Mouse (Mus musculus) liver, postnatal 0 days (tissue): ENCODE measurements at regions not wholly inside any gene's neighbourhood (a gene's known extent, or its start where the extent isn't known, plus 50 kb on each side); places are given as distances from the start of the nearest gene placed in this dataset.
A peak's percentile ranks its signal among the peaks of the same experiment; 100 is the strongest.

Experiments used
- ATAC-seq: fragments of 200-750 bp; cut with Nextera tagmentation; 2 replicates; pipeline ENCODE4 v1.8.0; 2017; ENCODE audit warnings: mild to moderate bottlenecking, moderate library complexity
- DNase-seq: peaks from one replicate; pipeline ENCODE4 v3.0.0-alpha.2; 2016
- H3K27ac ChIP-seq: fragments of 300-500 bp; sonication (generic); 2 replicates; pipeline ENCODE4 v1.5.1; 2014; ENCODE audit warnings: antibody characterized with exemption, moderate library complexity, mild to moderate bottlenecking, low read depth
- H3K27me3 ChIP-seq: fragments of 300-500 bp; sonication (generic); 2 replicates; pipeline ENCODE4 v1.6.1; 2014; ENCODE audit warnings: low read length, control low read depth, mixed read lengths; ENCODE audit not compliant: insufficient read depth
- H3K36me3 ChIP-seq: fragments of 300-500 bp; sonication (generic); replicated peaks from 2 replicates; pipeline ENCODE4 v1.6.1; 2014; ENCODE audit warnings: mild to moderate bottlenecking, control low read depth, low read length, moderate library complexity, mixed read lengths; ENCODE audit not compliant: insufficient read depth
- H3K4me1 ChIP-seq: fragments of 300-500 bp; sonication (generic); 2 replicates; pipeline ENCODE4 v1.6.1; 2014; ENCODE audit warnings: antibody characterized with exemption, mild to moderate bottlenecking, control low read depth; ENCODE audit not compliant: insufficient read depth
- H3K4me2 ChIP-seq: fragments of 300-500 bp; sonication (generic); 2 replicates; pipeline ENCODE4 v1.6.1; 2014; ENCODE audit warnings: low read depth, mild to moderate bottlenecking, low read length, moderate library complexity, mixed read lengths
- H3K4me3 ChIP-seq: fragments of 300-500 bp; sonication (generic); 2 replicates; pipeline ENCODE4 v1.5.1; 2014; ENCODE audit warnings: low read depth, low read length
- H3K9ac ChIP-seq: fragments of 300-500 bp; sonication (generic); replicated peaks from 2 replicates; pipeline ENCODE4 v1.6.1; 2014; ENCODE audit warnings: mild to moderate bottlenecking, moderate library complexity
- H3K9me3 ChIP-seq: fragments of 300-500 bp; sonication (generic); 2 replicates; pipeline ENCODE4 v1.6.1; 2016; ENCODE audit warnings: mild to moderate bottlenecking, control low read depth, low read length, mixed read lengths
- CTCF ChIP-seq: sonication (generic); IDR thresholded peaks from 2 replicates; pipeline ENCODE4 v1.5.1; 2016; ENCODE audit warnings: antibody characterized with exemption, low read depth
- EP300 ChIP-seq: IDR thresholded peaks from 2 replicates; pipeline ENCODE4 v1.6.1; 2016; ENCODE audit warnings: antibody characterized with exemption, low read depth, mild to moderate bottlenecking
- WGBS: fragments of 180-500 bp; shearing (Covaris S2); extraction: QIAGEN DNeasy Blood & Tissue Kit; methylation state at CpG from one replicate; pipeline ENCODE4 v1.1.7; 2014; ENCODE audit not compliant: insufficient replicate concordance; 5-methylcytosine and 5-hydroxymethylcytosine counted together

GRCm38 (mm10) chr11:114218732-114219506 is 152.1 kb upstream of the Sdk2 start:
- Histone ChIP-seq H3K9me3 (peaks cover 4% of the 10 kb centered on the region; the same call in 1 of the 2 replicates), H3K4me3 (no peak overlapping the region), H3K4me1 (no peaks in the 10 kb centered on the region; the same call in 1 of the 2 replicates), H3K9ac (no peak overlapping the region), H3K27ac (no peak overlapping the region), H3K27me3 (peaks cover 11% of the 10 kb centered on the region; the same call in 1 of the 2 replicates), H3K4me2 (no peak overlapping the region), H3K36me3 (no peaks in the 10 kb centered on the region)
- ATAC-seq (no peak), DNase-seq (no peak)
- TF ChIP-seq EP300 (no peak), CTCF (no peak)
- WGBS, result 32% methylated on average over 9 of the region's 9 CpGs

GRCm38 (mm10) chr11:114217245-114217757 is 150.5 kb upstream of the Sdk2 start:
- ATAC-seq (no peak), DNase-seq (no peak)
- Histone ChIP-seq H3K4me2 (peak overlapping the region; percentile 45; the same call in 1 of the 2 replicates), H3K9ac (no peak overlapping the region), H3K36me3 (no peaks in the 10 kb centered on the region), H3K9me3 (no peaks in the 10 kb centered on the region; the same call in 1 of the 2 replicates), H3K4me3 (no peak overlapping the region), H3K27me3 (peaks cover 11% of the 10 kb centered on the region; the same call in 1 of the 2 replicates), H3K27ac (no peak overlapping the region), H3K4me1 (no peaks in the 10 kb centered on the region; the same call in 1 of the 2 replicates)
- TF ChIP-seq CTCF, result no peak
- 11% methylated on average over 15 of the region's 15 CpGs for WGBS

GRCm38 (mm10) chr11:114216493-114216892 is 149.6 kb upstream of the Sdk2 start:
- Histone ChIP-seq H3K27me3 (peaks cover 11% of the 10 kb centered on the region; the same call in 1 of the 2 replicates), H3K27ac (no peak overlapping the region), H3K4me2 (no peak overlapping the region), H3K36me3 (no peaks in the 10 kb centered on the region), H3K4me3 (no peak overlapping the region), H3K9me3 (no peaks in the 10 kb centered on the region), H3K4me1 (no peaks in the 10 kb centered on the region; the same call in 1 of the 2 replicates), H3K9ac (no peak overlapping the region)
- no peak for TF ChIP-seq CTCF
- TF ChIP-seq EP300, result no peak
- DNase-seq (no peak), ATAC-seq (no peak)
- 16% methylated on average over 7 of the region's 7 CpGs for WGBS

- 64% methylated on average over 8 of the region's 8 CpGs for WGBS
- peaks cover 11% of the 10 kb centered on the region; the same call in 1 of the 2 replicates for H3K27me3 ChIP-seq
- H3K9ac ChIP-seq, result no peak overlapping the region
- no peak overlapping the region for H3K4me2 ChIP-seq
- H3K4me1 ChIP-seq, result no peaks in the 10 kb centered on the region; the same call in 1 of the 2 replicates
- H3K9me3 ChIP-seq, result no peaks in the 10 kb centered on the region
- H3K27ac ChIP-seq, result no peak overlapping the region
- no peaks in the 10 kb centered on the region for H3K36me3 ChIP-seq
- ATAC-seq (no peak), DNase-seq (no peak)
- TF ChIP-seq EP300 (no peak), CTCF (no peak)
- no peak overlapping the region for H3K4me3 ChIP-seq
Observed at GRCm38 (mm10) chr11:114215256-114215655, 148.4 kb upstream of the Sdk2 start.

GRCm38 (mm10) chr11:114212136-114212535 is 145.3 kb upstream of the Sdk2 start:
- Histone ChIP-seq H3K4me1 (peaks cover 6% of the 10 kb centered on the region), H3K4me3 (no peak overlapping the region), H3K4me2 (no peak overlapping the region), H3K27me3 (0 out of 2 replicates have a peak, but pooled peaks cover 6% of the 10 kb centered on the region), H3K36me3 (no peaks in the 10 kb centered on the region), H3K27ac (no peak overlapping the region), H3K9me3 (no peaks in the 10 kb centered on the region), H3K9ac (no peak overlapping the region)
- TF ChIP-seq EP300 (no peak), CTCF (no peak)
- WGBS, result 43% methylated on average over 2 of the region's 2 CpGs
- DNase-seq (no peak), ATAC-seq (no peak)

- 34% methylated on average over 2 of the region's 2 CpGs for WGBS
- no peak overlapping the region for H3K4me3 ChIP-seq
Observed at GRCm38 (mm10) chr11:114205192-114205591, 138.3 kb upstream of the Sdk2 start.

More at GRCm38 (mm10) chr11:114205192-114205591, 138.3 kb upstream of the Sdk2 start:
- Histone ChIP-seq H3K27me3 (no peaks in the 10 kb centered on the region), H3K9ac (no peak overlapping the region), H3K27ac (no peak overlapping the region), H3K9me3 (no peaks in the 10 kb centered on the region), H3K36me3 (no peaks in the 10 kb centered on the region), H3K4me2 (no peak overlapping the region), H3K4me1 (peaks cover 6% of the 10 kb centered on the region)
- peak; percentile 72 for DNase-seq
- peak; percentile 79 for TF ChIP-seq CTCF
- TF ChIP-seq EP300, result no peak
- ATAC-seq, result no peak
